Comparison of ENCODE assay signal across 14 mouse cellular contexts in the genomic region with DNA sequence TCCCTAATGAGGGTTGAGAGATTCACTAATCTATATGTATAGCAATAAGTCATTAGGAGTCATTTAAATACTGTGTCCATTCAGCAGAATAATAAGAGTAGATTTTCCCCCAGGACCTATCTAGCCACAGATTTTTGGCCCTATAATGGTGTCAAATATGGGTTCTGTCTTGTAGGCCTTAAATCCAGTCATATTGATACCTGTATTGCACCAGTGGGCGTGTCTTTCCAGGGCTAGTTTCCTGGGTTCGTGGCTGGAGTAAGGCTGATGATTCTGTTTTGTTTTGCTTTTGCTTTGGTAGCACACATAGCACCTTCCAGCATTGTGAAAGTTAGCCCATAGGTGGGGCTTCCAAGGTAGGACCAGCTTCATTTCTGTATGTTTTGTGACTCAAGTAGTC.
"Had no signal": no experiment of that assay in that cellular context is flagged by ENCODE, and none has a peak within 500 bp of the region (broad histone marks: within the 10 kb centered on the region; RNA-seq: fewer than 3 reads in every experiment).

No protein-coding gene starts in this region.

- H3K9ac ChIP-seq: lung, embryonic 14.5 days; midbrain, embryonic 13.5 days; midbrain, embryonic 15.5 days; neural tube, embryonic 12.5 days; stomach, embryonic 15.5 days had no signal

- H3K4me1 ChIP-seq: midbrain, embryonic 13.5 days; midbrain, embryonic 15.5 days; neural tube, embryonic 12.5 days; stomach, embryonic 15.5 days had no signal

- H3K27ac ChIP-seq: midbrain, embryonic 13.5 days; midbrain, embryonic 15.5 days; neural tube, embryonic 12.5 days; stomach, embryonic 15.5 days; stomach, postnatal 0 days had no signal

- DNase-seq: lung, adult 18-20 months; lung, embryonic 14.5 days; lung, postnatal 10 days; lung, postnatal 4 days; right cerebral cortex, postnatal 14 days; thymus, adult 2 months; thymus, postnatal 25 days; thymus, postnatal 4 days had no signal

- H3K36me3 ChIP-seq: midbrain, embryonic 13.5 days; midbrain, embryonic 15.5 days; neural tube, embryonic 12.5 days; stomach, embryonic 15.5 days had no signal

- H3K4me2 ChIP-seq: lung, embryonic 14.5 days; midbrain, embryonic 11.5 days; midbrain, embryonic 13.5 days; midbrain, embryonic 15.5 days; neural tube, embryonic 12.5 days; stomach, embryonic 15.5 days had no signal

- H3K27me3 ChIP-seq: midbrain, embryonic 13.5 days; midbrain, embryonic 15.5 days; neural tube, embryonic 12.5 days; stomach, embryonic 15.5 days had no signal

- H3K9me3 ChIP-seq: midbrain, embryonic 13.5 days; midbrain, embryonic 15.5 days; neural tube, embryonic 12.5 days; stomach, embryonic 15.5 days had no signal

- H3K4me3 ChIP-seq: midbrain, embryonic 13.5 days; midbrain, embryonic 15.5 days; neural tube, embryonic 12.5 days; stomach, embryonic 15.5 days had no signal
